Mouse (Mus musculus) thymus, adult 2 months (tissue): Measurements from ENCODE around the gene Mgat4e.

Experiments
- CTCF ChIP-seq: fragments of 200-500 bp; IDR thresholded peaks from 2 replicates; pipeline ENCODE4 v1.5.1; 2012; ENCODE audit warnings: mild to moderate bottlenecking, control low read depth, low read length, moderate library complexity, borderline replicate concordance; ENCODE audit not compliant: control insufficient read depth, poor library complexity, insufficient read depth; ENCODE audit errors: extremely low read depth
- POLR2A ChIP-seq: fragments of 200-500 bp; IDR thresholded peaks from 2 replicates; pipeline ENCODE4 v1.6.1; 2012; ENCODE audit warnings: mild to moderate bottlenecking, low read length, control low read depth, moderate library complexity; ENCODE audit not compliant: control insufficient read depth, poor library complexity, insufficient read depth; ENCODE audit errors: extremely low read depth

GRCm38 (mm10) chr1:134552396-134552795 lies 2.9 kb upstream of the Mgat4e start:
- no peak for TF ChIP-seq CTCF
- no peak for TF ChIP-seq POLR2A
